Mouse (Mus musculus) megakaryocyte, embryonic 14.5 days (primary cell): ENCODE measurements around the gene Abca3. TPM values are rescaled to one million over a fixed set of nuclear protein-coding genes. Genes with fewer than 3 reads are reported as not detected.

Source experiments
- H3K27me3 ChIP-seq: replicated peaks from 2 replicates; pipeline ENCODE3; 2012; ENCODE audit warnings: inconsistent platforms
- H3K36me3 ChIP-seq: replicated peaks from 2 replicates; pipeline ENCODE3; 2012; ENCODE audit warnings: low read length, inconsistent platforms, mixed read lengths
- H3K4me1 ChIP-seq: 2 replicates; pipeline ENCODE4 v1.6.1; 2012; ENCODE audit warnings: inconsistent platforms
- H3K4me3 ChIP-seq: replicated peaks from 2 replicates; pipeline ENCODE3; 2012; ENCODE audit warnings: moderate library complexity, mild to moderate bottlenecking, inconsistent platforms
- H3K9me3 ChIP-seq: 2 replicates; pipeline ENCODE4 v1.6.1; 2012; ENCODE audit warnings: inconsistent platforms
- FLI1 ChIP-seq: IDR thresholded peaks from 2 replicates; pipeline ENCODE4 v1.6.1; 2012; ENCODE audit warnings: low read length, inconsistent platforms, mixed read lengths
- GATA1 ChIP-seq: IDR thresholded peaks from 3 replicates; pipeline ENCODE4 v1.6.1; 2012; ENCODE audit warnings: mixed read lengths, low read length, inconsistent platforms, borderline replicate concordance
- polyA plus RNA-seq: library from polyadenylated mRNA; stranded (reverse); fragments of >175 nt; gene quantifications from 2 replicates; pipeline ENCODE4 v1.2.3, GENCODE M21; 2012; ENCODE audit warnings: low replicate concordance; ENCODE audit not compliant: insufficient read depth

The Abca3 gene
- polyA plus RNA-seq, 1 experiment, result 7.6 TPM

GRCm38 (mm10) chr17:24375094-24375712 is 23.5 kb downstream of the Abca3 start:
- H3K4me3 ChIP-seq, result peak overlapping the region; percentile 54
- H3K4me1 ChIP-seq, result peaks cover 41% of the 10 kb centered on the region
- peaks cover 94% of the 10 kb centered on the region for H3K36me3 ChIP-seq
- no peaks in the 10 kb centered on the region for H3K27me3 ChIP-seq
- TF ChIP-seq FLI1 (no peak), GATA1 (no peak)
- no peaks in the 10 kb centered on the region for H3K9me3 ChIP-seq

- peaks cover 92% of the 10 kb centered on the region for H3K36me3 ChIP-seq
- no peak overlapping the region for H3K4me3 ChIP-seq
- TF ChIP-seq FLI1 (no peak), GATA1 (no peak)
- H3K9me3 ChIP-seq, result no peaks in the 10 kb centered on the region
- no peaks in the 10 kb centered on the region for H3K27me3 ChIP-seq
- peaks cover 41% of the 10 kb centered on the region for H3K4me1 ChIP-seq
Measured at GRCm38 (mm10) chr17:24375886-24376285, 24.1 kb downstream of the Abca3 start.

- Histone ChIP-seq H3K4me3 (no peak overlapping the region), H3K9me3 (no peaks in the 10 kb centered on the region), H3K36me3 (peaks cover 91% of the 10 kb centered on the region), H3K27me3 (no peaks in the 10 kb centered on the region), H3K4me1 (peaks cover 34% of the 10 kb centered on the region)
- TF ChIP-seq GATA1 (no peak), FLI1 (no peak)
Measured at GRCm38 (mm10) chr17:24378496-24378895, 26.7 kb downstream of the Abca3 start.

GRCm38 (mm10) chr17:24383789-24384188 is 32.0 kb downstream of the Abca3 start:
- no peaks in the 10 kb centered on the region for H3K9me3 ChIP-seq
- TF ChIP-seq FLI1, result no peak
- no peak for TF ChIP-seq GATA1
- H3K36me3 ChIP-seq, result peaks cover 92% of the 10 kb centered on the region

GRCm38 (mm10) chr17:24388711-24389110 is 37.0 kb downstream of the Abca3 start:
- no peaks in the 10 kb centered on the region for H3K27me3 ChIP-seq
- no peaks in the 10 kb centered on the region for H3K4me1 ChIP-seq
- TF ChIP-seq FLI1, result no peak
- H3K9me3 ChIP-seq, result no peaks in the 10 kb centered on the region
- H3K36me3 ChIP-seq, result peaks cover 97% of the 10 kb centered on the region
- no peak overlapping the region for H3K4me3 ChIP-seq

More at GRCm38 (mm10) chr17:24383789-24384188, 32.0 kb downstream of the Abca3 start:
- no peak overlapping the region for H3K4me3 ChIP-seq
- no peaks in the 10 kb centered on the region for H3K27me3 ChIP-seq
- H3K4me1 ChIP-seq, result no peaks in the 10 kb centered on the region

- peaks cover 94% of the 10 kb centered on the region for H3K36me3 ChIP-seq
- no peaks in the 10 kb centered on the region for H3K9me3 ChIP-seq
- H3K4me1 ChIP-seq, result no peaks in the 10 kb centered on the region
- TF ChIP-seq GATA1, result no peak
- no peak for TF ChIP-seq FLI1
- H3K27me3 ChIP-seq, result no peaks in the 10 kb centered on the region
- no peak overlapping the region for H3K4me3 ChIP-seq
Measured at GRCm38 (mm10) chr17:24389865-24390264, 38.1 kb downstream of the Abca3 start.

GRCm38 (mm10) chr17:24391149-24391548 is 39.4 kb downstream of the Abca3 start:
- Histone ChIP-seq H3K27me3 (no peaks in the 10 kb centered on the region), H3K36me3 (peaks cover 92% of the 10 kb centered on the region)

GRCm38 (mm10) chr17:24393527-24393926 is 41.8 kb downstream of the Abca3 start:
- no peaks in the 10 kb centered on the region for H3K9me3 ChIP-seq
- H3K4me1 ChIP-seq, result peaks cover 9% of the 10 kb centered on the region; the same call in 1 of the 2 replicates
- TF ChIP-seq GATA1, result no peak
- no peaks in the 10 kb centered on the region for H3K27me3 ChIP-seq
- H3K4me3 ChIP-seq, result no peak overlapping the region
- peaks cover 93% of the 10 kb centered on the region for H3K36me3 ChIP-seq

More at GRCm38 (mm10) chr17:24391149-24391548, 39.4 kb downstream of the Abca3 start:
- H3K4me1 ChIP-seq, result no peaks in the 10 kb centered on the region
- H3K4me3 ChIP-seq, result no peak overlapping the region
- no peak for TF ChIP-seq FLI1
- no peak for TF ChIP-seq GATA1
- H3K9me3 ChIP-seq, result no peaks in the 10 kb centered on the region

- H3K36me3 ChIP-seq, result peaks cover 93% of the 10 kb centered on the region
Measured at GRCm38 (mm10) chr17:24394456-24394855, 42.7 kb downstream of the Abca3 start.

GRCm38 (mm10) chr17:24402371-24402770 is 50.6 kb downstream of the Abca3 start:
- no peak for TF ChIP-seq GATA1
- no peak for TF ChIP-seq FLI1
- H3K36me3 ChIP-seq, result peaks cover 94% of the 10 kb centered on the region
- H3K4me1 ChIP-seq, result peaks cover 13% of the 10 kb centered on the region; the same call in 1 of the 2 replicates
- H3K9me3 ChIP-seq, result no peaks in the 10 kb centered on the region
- no peaks in the 10 kb centered on the region for H3K27me3 ChIP-seq
- no peak overlapping the region for H3K4me3 ChIP-seq

More at GRCm38 (mm10) chr17:24394456-24394855, 42.7 kb downstream of the Abca3 start:
- Histone ChIP-seq H3K9me3 (no peaks in the 10 kb centered on the region), H3K27me3 (no peaks in the 10 kb centered on the region), H3K4me3 (no peak overlapping the region), H3K4me1 (peaks cover 12% of the 10 kb centered on the region; the same call in 1 of the 2 replicates)
- no peak for TF ChIP-seq FLI1
- no peak for TF ChIP-seq GATA1
